Mouse (Mus musculus): ENCODE measurements around the gene Glt8d2. TPM values are rescaled to one million over a fixed set of nuclear protein-coding genes. Genes with fewer than 3 reads are reported as not detected.

Glt8d2 gene
- polyA plus RNA-seq, 1 experiment from 2014 or later: 4.2 TPM

DNA sequence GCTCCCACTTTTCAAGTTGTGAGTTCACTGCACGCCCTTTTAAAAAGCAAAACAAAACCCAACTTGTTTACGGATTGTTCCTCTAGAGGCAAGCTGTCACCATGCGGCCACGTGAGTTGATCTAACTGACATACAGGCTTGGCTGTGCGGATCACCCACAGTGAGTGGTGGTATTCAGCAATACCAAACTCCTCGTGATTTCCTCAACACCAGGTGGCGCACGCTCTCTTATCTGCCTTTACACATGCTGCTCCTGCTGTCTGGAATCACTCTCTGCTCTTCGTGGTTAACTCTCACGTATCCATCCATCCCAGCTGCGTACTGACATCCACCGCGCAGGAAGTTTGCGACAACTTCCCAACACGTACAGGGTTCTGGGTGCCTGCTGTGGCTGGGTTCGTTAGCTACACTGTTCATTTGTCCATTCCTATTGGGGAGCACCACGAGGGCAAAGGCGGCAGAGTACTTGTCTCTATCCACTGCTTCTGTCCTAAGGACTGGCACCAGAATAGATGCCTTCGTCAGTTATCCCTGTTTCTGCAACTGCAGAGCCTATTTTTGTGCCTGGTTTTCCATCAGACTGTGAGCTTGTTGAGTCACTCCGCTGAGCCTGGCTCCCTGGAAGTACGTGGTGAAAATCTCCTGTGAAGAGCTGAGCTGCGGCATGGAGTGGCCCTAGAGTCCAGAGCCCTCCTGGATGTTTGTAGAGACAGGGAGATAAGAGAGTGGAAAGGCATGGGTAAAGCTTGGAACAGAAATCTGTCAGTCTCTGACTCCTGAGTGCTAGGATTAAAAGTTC, 23.8 kb downstream of the Glt8d2 start:
- ATAC-seq (ENCODE audit: low FRiP score, low read depth): peak; percentile 89
- H3K9me3 ChIP-seq: no peaks in the 10 kb centered on the region
- peaks cover 4% of the 10 kb centered on the region; the same call in 1 of the 2 replicates for H3K4me1 ChIP-seq
- H3K4me2 ChIP-seq (replicated peaks): peak overlapping the region; percentile 47
- H3K36me3 ChIP-seq: no peaks in the 10 kb centered on the region
- H3K9ac ChIP-seq: no peak overlapping the region
- no peak overlapping the region for H3K27ac ChIP-seq
- H3K27me3 ChIP-seq (replicated peaks): no peaks in the 10 kb centered on the region
- no peak overlapping the region for H3K4me3 ChIP-seq
- WGBS: 27% methylated on average over 22 of the region's 22 CpGs

DNA sequence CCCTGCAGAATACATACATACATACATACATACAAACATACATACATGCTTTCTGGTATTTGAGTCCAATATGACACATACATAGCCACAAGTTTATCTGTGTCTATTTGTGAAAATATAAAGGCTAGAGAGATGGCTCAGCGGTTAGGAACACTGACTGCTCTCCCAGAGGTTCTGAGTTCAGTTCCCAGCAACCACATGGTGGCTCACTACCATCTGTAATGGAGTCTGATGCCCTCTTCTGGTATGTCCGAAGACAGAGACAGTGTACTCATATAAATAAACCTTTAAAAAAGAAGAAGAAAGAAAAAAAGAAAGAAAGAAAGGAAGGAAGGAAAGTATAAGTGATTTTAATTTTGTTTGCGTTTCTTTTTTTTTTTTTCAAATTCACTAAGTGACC, 24.5 kb downstream of the Glt8d2 start:
- no peaks in the 10 kb centered on the region for H3K27me3 ChIP-seq (replicated peaks)
- H3K27ac ChIP-seq: no peak overlapping the region
- no peak for ATAC-seq (ENCODE audit: low FRiP score, low read depth)
- H3K9ac ChIP-seq: no peak overlapping the region
- no peak overlapping the region for H3K4me3 ChIP-seq
- H3K4me2 ChIP-seq (replicated peaks): no peak overlapping the region
- H3K36me3 ChIP-seq: no peaks in the 10 kb centered on the region
- peaks cover 4% of the 10 kb centered on the region; the same call in 1 of the 2 replicates for H3K4me1 ChIP-seq
- H3K9me3 ChIP-seq: no peaks in the 10 kb centered on the region
- 57% methylated on average over 3 of the region's 3 CpGs for WGBS

DNA sequence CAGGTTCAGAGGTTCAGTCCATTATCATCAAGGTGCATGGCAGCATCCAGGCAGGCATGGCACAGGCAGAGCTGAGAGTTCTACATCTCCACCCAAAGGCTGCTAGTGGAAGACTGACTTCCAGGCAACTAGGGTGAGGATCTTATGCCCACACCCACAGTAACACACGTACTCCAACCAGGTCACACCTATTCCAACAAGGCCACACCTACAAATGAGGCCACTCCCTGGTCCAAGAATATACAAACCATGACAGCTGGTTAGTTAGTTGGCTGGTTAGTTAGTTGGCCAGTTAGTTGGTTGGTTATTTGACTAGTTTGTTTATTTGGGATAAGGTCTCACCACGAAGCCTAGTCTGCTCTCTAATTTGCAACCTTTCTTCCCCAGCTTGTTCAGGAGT, 27.2 kb downstream of the Glt8d2 start:
- Histone ChIP-seq H3K4me3 (no peak overlapping the region), H3K9ac (no peak overlapping the region), H3K27me3 (replicated peaks) (no peaks in the 10 kb centered on the region), H3K27ac (no peak overlapping the region), H3K4me2 (replicated peaks) (no peak overlapping the region), H3K9me3 (no peaks in the 10 kb centered on the region), H3K4me1 (peaks cover 4% of the 10 kb centered on the region; the same call in 1 of the 2 replicates), H3K36me3 (no peaks in the 10 kb centered on the region)
- no peak for ATAC-seq (ENCODE audit: low FRiP score, low read depth)
- 80% methylated on average over 2 of the region's 2 CpGs for WGBS

DNA sequence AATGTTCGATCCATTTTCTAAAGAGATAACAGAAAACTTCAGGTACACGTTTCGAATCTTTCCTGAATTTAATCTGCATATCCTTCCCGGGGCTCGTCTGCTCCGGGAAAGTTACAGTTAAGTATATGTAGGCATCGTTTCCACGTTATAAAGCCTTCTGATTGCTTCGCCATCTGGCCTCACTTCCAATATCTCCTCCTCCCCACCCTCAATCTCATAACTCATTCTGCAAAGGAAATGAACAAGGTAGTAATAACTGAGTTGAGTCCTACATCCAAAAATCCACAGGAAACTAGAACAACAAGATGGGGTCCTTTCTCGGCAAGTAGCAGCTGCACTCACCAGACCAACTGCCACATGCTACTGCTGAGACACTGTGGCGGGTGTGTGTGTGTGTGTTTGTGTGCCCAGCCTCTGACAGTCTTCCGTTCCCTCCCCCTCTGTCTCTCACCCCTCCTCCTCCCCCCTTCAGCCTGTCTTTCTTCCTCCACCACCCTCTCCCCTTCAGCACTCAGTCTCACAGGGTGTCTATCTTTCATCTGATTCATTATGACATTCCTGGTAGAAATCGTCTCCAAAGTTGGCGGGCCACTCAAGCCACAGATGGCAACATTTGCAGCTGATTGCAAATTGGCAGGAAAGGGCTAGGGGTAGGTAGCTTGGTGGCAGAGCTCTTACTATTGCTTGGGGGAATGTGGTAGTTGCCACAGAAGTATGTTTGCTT, 28.0 kb downstream of the Glt8d2 start:
- Histone ChIP-seq H3K27ac (no peak overlapping the region), H3K9ac (no peak overlapping the region), H3K9me3 (no peaks in the 10 kb centered on the region), H3K4me1 (peaks cover 4% of the 10 kb centered on the region; the same call in 1 of the 2 replicates), H3K27me3 (replicated peaks) (no peaks in the 10 kb centered on the region), H3K36me3 (no peaks in the 10 kb centered on the region), H3K4me2 (replicated peaks) (no peak overlapping the region), H3K4me3 (no peak overlapping the region)
- ATAC-seq (ENCODE audit: low FRiP score, low read depth): no peak
- WGBS: 86% methylated on average over 14 of the region's 14 CpGs

DNA sequence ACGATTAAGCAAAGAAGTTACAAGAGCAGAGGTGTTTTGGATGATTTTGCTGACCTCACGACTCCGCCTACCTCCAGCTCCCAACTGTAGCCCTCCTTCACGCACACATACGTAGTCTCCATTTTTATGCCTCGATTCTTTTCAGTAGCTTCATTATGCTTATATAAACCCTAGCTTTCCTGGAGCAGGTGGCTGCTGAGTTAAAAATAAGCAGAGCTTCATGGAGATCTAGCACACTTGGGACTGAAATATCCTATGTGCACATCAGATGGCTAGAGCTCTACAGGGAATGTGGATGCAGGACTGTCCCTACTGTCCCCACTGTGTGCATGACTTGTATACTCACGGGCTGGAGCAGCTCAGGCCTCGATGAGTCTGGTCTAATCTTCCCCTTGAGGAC, 28.6 kb downstream of the Glt8d2 start:
- H3K4me3 ChIP-seq: no peak overlapping the region
- H3K27me3 ChIP-seq (replicated peaks): no peaks in the 10 kb centered on the region
- ATAC-seq (ENCODE audit: low FRiP score, low read depth): no peak
- H3K9ac ChIP-seq: no peak overlapping the region
- H3K4me1 ChIP-seq: peaks cover 3% of the 10 kb centered on the region; the same call in 1 of the 2 replicates
- no peak overlapping the region for H3K4me2 ChIP-seq (replicated peaks)
- H3K36me3 ChIP-seq: no peaks in the 10 kb centered on the region
- H3K9me3 ChIP-seq: no peaks in the 10 kb centered on the region
- WGBS: 83% methylated on average over 8 of the region's 8 CpGs
- no peak overlapping the region for H3K27ac ChIP-seq

DNA sequence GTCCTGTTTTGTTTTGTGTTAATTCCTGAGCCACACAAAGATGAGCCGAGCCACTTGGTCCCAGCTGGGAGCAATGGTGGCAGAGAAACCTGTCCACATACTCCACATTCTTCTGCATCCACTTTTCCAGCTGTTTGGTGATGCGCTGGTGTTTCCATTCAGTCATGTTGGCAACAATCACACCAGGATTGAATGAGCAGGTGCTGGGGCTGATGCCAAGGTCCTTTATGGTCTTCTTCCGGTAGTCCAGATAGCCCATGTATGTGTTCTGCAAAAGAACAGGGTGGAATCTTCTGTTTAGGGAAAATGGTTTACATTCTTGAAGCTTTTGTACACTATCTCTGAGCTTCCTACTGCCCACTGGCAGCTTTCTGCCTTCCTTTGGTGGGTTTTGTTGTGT, 35.9 kb downstream of the Glt8d2 start:
- H3K4me1 ChIP-seq: no peaks in the 10 kb centered on the region
- H3K27ac ChIP-seq: no peak overlapping the region
- no peak for ATAC-seq (ENCODE audit: low FRiP score, low read depth)
- H3K4me3 ChIP-seq: no peak overlapping the region
- no peaks in the 10 kb centered on the region for H3K27me3 ChIP-seq (replicated peaks)
- no peak overlapping the region for H3K9ac ChIP-seq
- H3K36me3 ChIP-seq: peaks cover 16% of the 10 kb centered on the region
- H3K4me2 ChIP-seq (replicated peaks): no peak overlapping the region
- H3K9me3 ChIP-seq: no peaks in the 10 kb centered on the region
- 85% methylated on average over 3 of the region's 3 CpGs for WGBS

DNA sequence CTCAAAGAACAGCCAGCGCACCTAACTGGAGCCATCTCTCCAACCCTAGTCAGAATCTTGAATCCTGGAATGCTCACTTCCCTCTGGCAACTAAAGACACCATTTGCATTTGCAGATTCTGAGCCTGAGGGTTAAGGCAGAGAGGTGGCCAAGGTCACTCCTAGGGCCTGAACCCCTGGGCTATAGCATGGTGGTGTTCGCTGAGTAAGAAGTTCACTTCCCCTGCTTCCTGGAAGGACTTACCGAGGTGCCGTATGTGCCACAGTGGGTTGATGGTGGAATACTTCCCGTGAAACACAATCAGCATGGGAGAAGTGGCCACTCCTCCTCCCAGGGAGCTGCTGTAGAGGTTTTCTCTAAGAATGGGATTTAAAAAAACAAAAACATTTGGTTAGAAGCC, 37.8 kb downstream of the Glt8d2 start:
- WGBS: 74% methylated on average over 5 of the region's 5 CpGs
- H3K27me3 ChIP-seq (replicated peaks): no peaks in the 10 kb centered on the region
- no peak overlapping the region for H3K9ac ChIP-seq
- no peaks in the 10 kb centered on the region for H3K4me1 ChIP-seq
- no peak overlapping the region for H3K4me2 ChIP-seq (replicated peaks)
- H3K9me3 ChIP-seq: no peaks in the 10 kb centered on the region
- no peak for ATAC-seq (ENCODE audit: low FRiP score, low read depth)
- H3K36me3 ChIP-seq: peaks cover 22% of the 10 kb centered on the region
- no peak overlapping the region for H3K27ac ChIP-seq
- no peak overlapping the region for H3K4me3 ChIP-seq

DNA sequence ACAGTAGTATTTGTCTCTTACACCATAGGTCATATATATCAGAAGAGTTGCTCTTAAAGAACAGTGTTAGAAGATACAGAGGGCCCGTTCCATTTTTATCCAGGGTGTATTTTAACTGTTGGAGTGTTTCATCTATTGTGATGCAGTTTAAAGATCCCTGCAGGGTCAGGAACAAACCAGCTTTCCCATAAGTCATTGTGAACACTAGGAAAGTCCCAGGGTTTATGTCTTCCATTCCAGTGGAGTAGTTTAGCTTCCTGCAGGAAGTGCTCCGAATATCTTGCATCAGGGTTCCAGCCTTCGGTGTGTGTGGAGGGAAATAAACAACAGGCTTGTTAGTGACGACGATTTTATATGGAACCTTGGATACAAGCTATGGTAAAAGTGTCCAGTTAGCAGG, 39.2 kb downstream of the Glt8d2 start:
- Histone ChIP-seq H3K27me3 (replicated peaks) (no peaks in the 10 kb centered on the region), H3K27ac (no peak overlapping the region), H3K4me3 (no peak overlapping the region), H3K4me2 (replicated peaks) (no peak overlapping the region), H3K9ac (no peak overlapping the region), H3K36me3 (peaks cover 35% of the 10 kb centered on the region), H3K4me1 (no peaks in the 10 kb centered on the region), H3K9me3 (no peaks in the 10 kb centered on the region)
- ATAC-seq (ENCODE audit: low FRiP score, low read depth): no peak
- 91% methylated on average over 5 of the region's 5 CpGs for WGBS

DNA sequence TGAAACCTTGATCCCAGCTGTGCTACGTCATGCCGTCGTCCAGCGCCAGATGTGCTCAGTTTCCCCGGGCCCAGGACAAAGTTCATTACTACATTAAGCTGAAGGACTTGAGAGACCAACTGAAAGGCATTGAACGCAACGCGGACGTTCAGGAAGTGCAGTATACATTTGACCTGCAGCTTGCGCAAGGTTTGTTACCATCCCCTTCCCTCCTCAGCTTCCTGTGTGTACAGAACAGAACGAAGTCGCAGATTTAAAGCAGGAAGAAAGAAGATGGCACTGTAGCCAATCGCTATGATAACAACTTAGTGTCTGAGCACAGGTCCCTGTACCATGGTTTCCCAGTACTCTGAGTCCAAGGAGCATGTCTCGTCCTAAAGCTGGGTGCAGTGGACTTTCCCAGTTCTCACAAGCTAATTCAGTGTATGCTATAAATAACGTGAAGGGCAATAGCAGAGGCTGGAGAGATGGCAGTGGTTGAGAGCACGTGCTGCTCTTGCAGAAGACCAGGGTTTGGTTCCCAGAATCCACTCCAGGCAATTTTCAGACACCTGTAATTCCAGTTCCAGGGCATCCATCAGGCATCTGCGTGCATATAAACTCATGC, 43.1 kb downstream of the Glt8d2 start:
- H3K27me3 ChIP-seq (replicated peaks): no peaks in the 10 kb centered on the region
- no peak overlapping the region for H3K9ac ChIP-seq
- H3K4me2 ChIP-seq (replicated peaks): no peak overlapping the region
- H3K36me3 ChIP-seq: peaks cover 72% of the 10 kb centered on the region
- 93% methylated on average over 17 of the region's 17 CpGs for WGBS
- ATAC-seq (ENCODE audit: low FRiP score, low read depth): no peak
- H3K27ac ChIP-seq: no peak overlapping the region
- H3K4me1 ChIP-seq: no peaks in the 10 kb centered on the region
- no peak overlapping the region for H3K4me3 ChIP-seq
- H3K9me3 ChIP-seq: no peaks in the 10 kb centered on the region

DNA sequence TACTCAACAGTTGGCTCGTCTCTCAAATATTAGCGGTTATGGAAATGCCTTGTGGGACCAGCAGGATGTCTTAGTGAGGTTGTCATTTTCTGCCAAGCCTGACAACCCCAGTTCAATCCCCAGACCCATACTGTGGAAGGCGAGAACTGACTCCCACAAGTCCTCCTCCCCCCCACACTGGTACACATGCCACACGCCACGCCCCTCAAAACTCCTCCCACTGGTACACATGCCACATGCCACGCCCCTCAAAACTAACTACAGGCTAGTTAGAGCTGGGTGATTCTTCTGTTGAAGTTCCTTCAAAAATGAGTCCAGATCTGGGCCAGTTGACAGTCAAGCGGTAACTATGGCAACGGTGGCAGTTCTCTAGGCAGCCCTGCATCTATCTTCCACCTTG, 44.4 kb downstream of the Glt8d2 start:
- Histone ChIP-seq H3K36me3 (peaks cover 73% of the 10 kb centered on the region), H3K27me3 (replicated peaks) (no peaks in the 10 kb centered on the region), H3K9me3 (no peaks in the 10 kb centered on the region), H3K27ac (no peak overlapping the region), H3K4me3 (no peak overlapping the region), H3K9ac (no peak overlapping the region), H3K4me2 (replicated peaks) (no peak overlapping the region), H3K4me1 (no peaks in the 10 kb centered on the region)
- ATAC-seq (ENCODE audit: low FRiP score, low read depth): no peak
- 94% methylated on average over 8 of the region's 8 CpGs for WGBS

DNA sequence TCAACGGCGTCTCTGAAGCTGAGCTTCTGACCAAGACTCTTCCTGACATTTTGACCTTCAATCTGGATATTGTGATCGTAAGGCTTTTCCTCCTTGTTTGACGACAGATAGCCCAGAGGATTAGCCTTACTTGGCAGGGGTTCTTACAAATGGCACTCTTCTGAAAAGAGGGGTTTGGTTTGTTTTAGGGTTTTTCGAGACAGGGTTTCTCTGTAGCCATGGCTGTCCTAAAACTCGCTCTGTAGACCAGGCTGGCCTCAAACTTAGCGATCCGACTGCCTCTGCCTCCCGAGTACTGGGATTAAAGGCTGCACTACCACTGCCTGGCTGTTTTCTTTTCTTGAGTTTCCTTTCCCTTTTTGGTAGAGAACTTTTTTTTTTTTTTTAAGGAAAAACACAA, 49.0 kb downstream of the Glt8d2 start:
- Histone ChIP-seq H3K27me3 (replicated peaks) (no peaks in the 10 kb centered on the region), H3K4me2 (replicated peaks) (no peak overlapping the region), H3K9me3 (no peaks in the 10 kb centered on the region), H3K27ac (no peak overlapping the region), H3K36me3 (peaks cover 92% of the 10 kb centered on the region), H3K9ac (no peak overlapping the region), H3K4me3 (no peak overlapping the region), H3K4me1 (no peaks in the 10 kb centered on the region)
- no peak for ATAC-seq (ENCODE audit: low FRiP score, low read depth)
- 95% methylated on average over 9 of the region's 9 CpGs for WGBS

DNA sequence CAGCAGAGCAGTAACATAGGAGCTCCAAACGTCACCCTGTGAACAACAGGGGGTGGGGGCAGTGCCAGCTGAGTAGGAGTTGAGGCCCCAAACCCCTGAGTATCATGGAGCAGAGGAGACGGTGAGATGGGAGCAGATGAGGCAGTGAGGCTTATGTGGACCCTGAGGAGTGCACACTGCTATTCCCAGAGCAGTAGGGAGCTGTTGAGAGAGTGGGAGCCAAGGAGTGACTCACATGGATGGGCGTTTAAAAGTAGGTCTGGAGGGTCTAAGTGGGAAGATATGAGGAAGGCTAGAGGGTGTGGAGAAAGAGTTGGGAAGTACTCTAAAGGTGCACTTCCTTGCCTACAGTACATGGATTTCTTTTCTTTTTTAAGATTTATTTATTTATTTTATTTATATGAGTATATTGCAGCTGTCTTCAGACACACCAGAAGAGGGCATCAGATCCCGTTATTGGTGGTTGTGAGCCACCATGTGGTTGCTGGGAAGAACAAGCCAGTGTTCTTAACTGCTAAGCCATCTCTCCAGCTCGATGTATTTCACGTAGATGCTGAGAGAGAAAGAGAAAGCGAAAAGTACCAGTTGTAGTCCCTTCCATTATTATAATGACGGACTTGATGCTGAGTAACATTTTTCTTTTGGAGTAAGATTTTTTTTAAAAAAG, 51.3 kb downstream of the Glt8d2 start:
- Histone ChIP-seq H3K27me3 (replicated peaks) (no peaks in the 10 kb centered on the region), H3K9ac (no peak overlapping the region), H3K27ac (no peak overlapping the region), H3K4me2 (replicated peaks) (no peak overlapping the region), H3K36me3 (peaks cover 77% of the 10 kb centered on the region), H3K4me1 (no peaks in the 10 kb centered on the region), H3K9me3 (no peaks in the 10 kb centered on the region), H3K4me3 (no peak overlapping the region)
- WGBS: 92% methylated on average over 8 of the region's 8 CpGs
- ATAC-seq (ENCODE audit: low FRiP score, low read depth): no peak

All from neural tube, embryonic 12.5 days (tissue).